Mouse (Mus musculus): Measurements from ENCODE around the gene Esyt3. TPM values are rescaled to one million over a fixed set of nuclear protein-coding genes. Genes with fewer than 3 reads are reported as not detected.

Esyt3 gene
- polyA plus RNA-seq (2012; rRNA removed; ENCODE audit: low replicate concordance) = 5.7 and 6.3 TPM in 2 replicates

DNA sequence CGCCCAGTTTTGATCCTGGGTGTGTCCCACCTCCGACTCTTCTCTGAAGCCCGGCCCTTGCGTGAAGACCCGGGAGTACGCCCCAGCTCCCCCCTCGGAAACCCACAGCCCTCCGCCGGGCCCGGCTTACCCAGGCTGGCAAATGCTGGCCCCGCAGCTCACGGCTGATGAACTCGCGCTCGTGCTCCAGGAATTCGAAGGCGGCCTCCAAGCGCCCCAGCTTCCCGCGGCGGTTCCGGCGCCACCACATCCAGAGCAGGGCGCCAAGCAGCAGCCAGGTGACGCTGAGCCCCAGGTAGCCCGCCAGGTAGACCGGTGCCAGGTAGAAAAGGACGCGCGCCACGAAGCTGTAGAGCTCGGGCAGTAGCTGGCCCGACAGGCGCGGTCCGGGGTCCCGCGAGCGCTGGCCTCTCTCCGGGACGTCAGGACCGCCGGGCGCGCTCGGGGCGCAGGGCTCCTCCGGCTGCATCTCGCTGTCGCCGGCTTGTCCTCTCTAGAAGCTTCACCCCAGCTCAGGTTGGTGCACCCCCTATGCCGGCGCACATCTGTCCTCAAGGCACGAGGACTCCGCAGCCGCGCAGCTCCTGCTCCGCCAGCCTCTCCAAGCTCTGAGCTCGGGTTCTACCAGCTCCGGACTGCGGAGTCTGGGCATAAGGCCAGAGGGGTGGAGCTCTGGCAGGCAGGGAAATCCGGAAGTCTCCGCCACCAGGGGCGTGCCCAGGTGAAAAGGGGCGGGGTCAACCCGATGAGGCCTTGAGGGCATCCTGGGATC lies at the start of gene Esyt3:
TSS of gene Esyt3 (minus strand) at position 637 of the 772 bp plus-strand sequence.

Other genes starting within 250 kb of the Esyt3 start
- 6.5 and 8.6 TPM in 2 replicates for gene Pik3cb, start 217.9 kb downstream of the Esyt3 start, polyA plus RNA-seq (2012; rRNA removed; ENCODE audit: low replicate concordance)
- gene Faiml, start 121.3 kb downstream of the Esyt3 start, polyA plus RNA-seq (2012; rRNA removed; ENCODE audit: low replicate concordance) = not detected in 2 replicates
- 3.6 and 3.9 TPM in 2 replicates for gene Cep70, start 115.2 kb downstream of the Esyt3 start, polyA plus RNA-seq (2012; rRNA removed; ENCODE audit: low replicate concordance)
- gene Mras, start 78.8 kb upstream of the Esyt3 start, polyA plus RNA-seq (2012; rRNA removed; ENCODE audit: low replicate concordance) = 9.4 and 10.1 TPM in 2 replicates
- gene Nme9, start 92.9 kb upstream of the Esyt3 start, polyA plus RNA-seq (2012; rRNA removed; ENCODE audit: low replicate concordance) = 0.19 TPM in 1 of 2 replicates, not detected in the other
- gene Armc8, start 210.3 kb upstream of the Esyt3 start, polyA plus RNA-seq (2012; rRNA removed; ENCODE audit: low replicate concordance) = 7.7 and 19.9 TPM in 2 replicates
- gene Dbr1, start 217.2 kb upstream of the Esyt3 start, polyA plus RNA-seq (2012; rRNA removed; ENCODE audit: low replicate concordance) = 7.3 and 8.5 TPM in 2 replicates

Data from mammary gland, adult 2 months (tissue).